Mouse (Mus musculus) heart, postnatal 4 days (tissue): ENCODE results near the gene Gm19935. TPM values are rescaled to one million over a fixed set of nuclear protein-coding genes. Genes with fewer than 3 reads are reported as not detected.

ENCODE experiments used
- DNase-seq: peaks from one replicate; pipeline ENCODE4 v3.0.0; 2021
- microRNA-seq, 2 experiments: library from miRNA; unstranded; fragments of <30 nt; microRNA quantifications; one replicate each; pipeline ENCODE4 v1.2.0; 2021 to 2022
- total RNA-seq, 2 experiments: library from RNA; stranded (reverse); gene quantifications; 2 replicates each; pipeline ENCODE4 v1.2.3; 2021

The Gm19935 gene
- total RNA-seq, 2 experiments from 2014 or later, result not detected

GRCm38 (mm10) chr8:90829825-90830224 lies 12.6 kb upstream of the Gm19935 start:
- DNase-seq, result no peak

- no peak for DNase-seq
Measured at GRCm38 (mm10) chr8:90828987-90829740, 12.0 kb upstream of the Gm19935 start.

GRCm38 (mm10) chr8:90828181-90828986 lies 11.2 kb upstream of the Gm19935 start, which contains the start of gene Chd9:
Gene Chd9, plus strand, starts transcription at chr8:90828352.
- DNase-seq, result peak; percentile 98

GRCm38 (mm10) chr8:90825459-90825871 lies 8.3 kb upstream of the Gm19935 start:
- no peak for DNase-seq

GRCm38 (mm10) chr8:90822443-90822842 lies 5.2 kb upstream of the Gm19935 start:
- DNase-seq, result peak; percentile 29

GRCm38 (mm10) chr8:90820321-90820696 lies 3.1 kb upstream of the Gm19935 start:
- DNase-seq, result no peak

- no peak for DNase-seq
Measured at GRCm38 (mm10) chr8:90819561-90820320, 2.5 kb upstream of the Gm19935 start.

GRCm38 (mm10) chr8:90816061-90816882 lies 921 bp downstream of the Gm19935 start:
- no peak for DNase-seq

- DNase-seq, result no peak
Measured at GRCm38 (mm10) chr8:90813602-90814320, 3.4 kb downstream of the Gm19935 start.

GRCm38 (mm10) chr8:90799473-90799872 lies 17.7 kb downstream of the Gm19935 start:
- no peak for DNase-seq

GRCm38 (mm10) chr8:90794990-90795861 lies 22.0 kb downstream of the Gm19935 start:
- peak; percentile 75 for DNase-seq

- peak; percentile 87 for DNase-seq
Measured at GRCm38 (mm10) chr8:90793710-90794109, 23.5 kb downstream of the Gm19935 start.

- DNase-seq, result no peak
Measured at GRCm38 (mm10) chr8:90791616-90792015, 25.6 kb downstream of the Gm19935 start.

GRCm38 (mm10) chr8:90769791-90770190 lies 47.4 kb downstream of the Gm19935 start:
- DNase-seq, result no peak

Small RNA genes within 50 kb of the gene (microRNA-seq; reads per million reads assigned to microRNA genes)
- 0 reads per million in 2 experiments for gene Gm44382

Other genes with a start within 250 kb of the Gm19935 start
- 10 to 100 TPM; 40.7 to 43.4 TPM for gene Chd9, start 11.0 kb upstream of the Gm19935 start, total RNA-seq